Mouse (Mus musculus): ENCODE measurements around the gene Bcl6b. TPM values are rescaled to one million over a fixed set of nuclear protein-coding genes. Genes with fewer than 3 reads are reported as not detected.

Gene Bcl6b
- polyA plus RNA-seq, 1 experiment from 2014 or later: 4.4 TPM

DNA sequence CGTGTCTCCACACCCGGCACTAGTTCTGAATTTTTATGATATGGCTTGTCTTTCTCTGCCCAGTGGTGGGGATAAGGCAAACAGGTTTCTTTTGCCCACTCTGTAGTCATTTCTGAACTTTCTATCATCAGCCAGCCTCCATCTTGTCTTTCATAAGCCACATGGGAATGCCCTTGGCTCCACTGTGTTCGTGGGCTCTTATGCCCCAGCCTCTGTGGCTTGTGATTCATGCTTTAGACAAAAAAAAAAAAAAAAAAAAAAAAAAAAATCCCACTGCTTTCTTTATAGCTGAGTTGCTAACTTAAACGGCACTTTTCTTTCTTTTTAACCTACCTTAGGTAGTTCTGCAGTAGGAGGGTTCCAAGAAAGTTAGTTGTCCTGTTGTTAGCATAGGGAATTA, 37.4 kb downstream of the Bcl6b start:
- ATAC-seq: no peak
- Histone ChIP-seq H3K9ac (ENCODE audit: low read depth, low read length) (no peak overlapping the region), H3K4me2 (replicated peaks; ENCODE audit: low read depth) (no peak overlapping the region), H3K4me1 (replicated peaks; ENCODE audit: control insufficient read depth, insufficient read depth, low read length) (no peaks in the 10 kb centered on the region), H3K27me3 (replicated peaks; ENCODE audit: control insufficient read depth, insufficient read depth, low read length) (no peaks in the 10 kb centered on the region), H3K27ac (ENCODE audit: low read depth, low read length) (no peak overlapping the region), H3K9me3 (ENCODE audit: control insufficient read depth) (no peaks in the 10 kb centered on the region), H3K36me3 (ENCODE audit: control insufficient read depth, insufficient read depth) (no peaks in the 10 kb centered on the region), H3K4me3 (ENCODE audit: low read depth, low read length) (no peak overlapping the region)
- no peak for TF ChIP-seq CTCF (IDR thresholded peaks at IDR 0.05; ENCODE audit: low read depth)
- WGBS: 71% methylated on average over 4 of the region's 4 CpGs

DNA sequence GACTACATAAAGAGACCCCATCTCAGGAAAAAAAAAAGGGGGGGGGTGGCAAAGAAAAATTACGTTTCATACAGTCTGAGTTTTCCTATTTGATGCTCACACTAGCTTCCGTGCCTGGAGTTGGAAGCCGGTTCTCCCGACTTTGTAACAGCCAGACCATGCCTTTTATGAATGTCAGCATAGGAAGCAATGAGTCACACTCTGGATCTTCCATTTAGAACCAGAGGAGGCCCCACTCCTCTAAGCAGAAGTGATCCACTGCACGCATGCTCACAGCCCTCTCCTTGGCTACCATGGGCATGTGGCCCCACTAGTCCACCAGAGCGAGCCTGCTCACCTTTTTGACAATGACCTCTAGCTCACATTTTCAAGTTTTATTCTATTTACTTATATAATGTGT, 38.4 kb downstream of the Bcl6b start:
- TF ChIP-seq CTCF (IDR thresholded peaks at IDR 0.05; ENCODE audit: low read depth): no peak
- Histone ChIP-seq H3K4me1 (replicated peaks; ENCODE audit: control insufficient read depth, insufficient read depth, low read length) (no peaks in the 10 kb centered on the region), H3K27ac (ENCODE audit: low read depth, low read length) (no peak overlapping the region), H3K27me3 (replicated peaks; ENCODE audit: control insufficient read depth, insufficient read depth, low read length) (no peaks in the 10 kb centered on the region), H3K9ac (ENCODE audit: low read depth, low read length) (no peak overlapping the region), H3K36me3 (ENCODE audit: control insufficient read depth, insufficient read depth) (no peaks in the 10 kb centered on the region), H3K4me2 (replicated peaks; ENCODE audit: low read depth) (no peak overlapping the region), H3K4me3 (ENCODE audit: low read depth, low read length) (no peak overlapping the region), H3K9me3 (ENCODE audit: control insufficient read depth) (no peaks in the 10 kb centered on the region)
- no peak for ATAC-seq
- 69% methylated on average over 6 of the region's 6 CpGs for WGBS

DNA sequence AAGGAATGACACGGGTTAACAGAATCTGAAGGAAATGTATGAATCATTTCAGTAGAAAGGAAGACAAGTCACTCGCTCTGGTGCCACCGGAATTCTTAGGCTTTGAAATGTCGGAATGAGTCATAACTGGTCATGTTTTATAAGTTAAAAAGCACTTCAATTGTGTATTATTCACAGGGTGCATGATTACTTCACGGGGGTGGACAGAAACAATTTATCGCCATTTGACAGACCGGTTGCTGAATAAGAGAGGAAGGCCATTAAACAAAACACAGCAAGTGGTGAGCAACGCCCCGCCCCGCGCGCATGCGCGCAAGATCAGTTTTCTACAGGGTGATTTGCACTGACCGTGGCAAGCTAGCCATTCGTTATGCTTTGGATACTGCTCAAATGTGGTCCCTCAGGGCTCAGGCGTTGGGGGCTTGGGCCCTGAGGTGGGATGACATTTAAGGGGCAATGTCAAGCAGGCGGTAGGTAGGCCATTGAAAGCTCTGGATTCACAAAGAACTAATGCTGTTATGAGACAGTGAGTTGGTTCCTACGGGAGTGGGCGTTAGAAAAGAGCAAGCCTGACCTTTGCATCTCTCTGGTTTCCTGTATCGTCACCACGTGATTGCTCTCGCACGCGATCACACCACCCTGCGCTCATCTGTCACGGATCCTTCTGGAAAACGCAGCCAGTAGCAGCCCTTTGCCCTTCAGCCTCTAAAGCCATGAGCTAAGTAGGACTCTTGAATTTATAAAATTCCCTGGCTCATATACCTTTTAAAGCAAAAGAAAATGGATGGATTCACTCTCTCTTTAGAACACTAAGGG, 40.1 kb downstream of the Bcl6b start:
- H3K27me3 ChIP-seq (replicated peaks; ENCODE audit: control insufficient read depth, insufficient read depth, low read length): no peaks in the 10 kb centered on the region
- no peak overlapping the region for H3K4me2 ChIP-seq (replicated peaks; ENCODE audit: low read depth)
- H3K9ac ChIP-seq (ENCODE audit: low read depth, low read length): no peak overlapping the region
- no peak overlapping the region for H3K27ac ChIP-seq (ENCODE audit: low read depth, low read length)
- H3K36me3 ChIP-seq (ENCODE audit: control insufficient read depth, insufficient read depth): no peaks in the 10 kb centered on the region
- no peaks in the 10 kb centered on the region for H3K9me3 ChIP-seq (ENCODE audit: control insufficient read depth)
- no peak overlapping the region for H3K4me3 ChIP-seq (ENCODE audit: low read depth, low read length)
- ATAC-seq: no peak
- 84% methylated on average over 28 of the region's 28 CpGs for WGBS
- no peaks in the 10 kb centered on the region for H3K4me1 ChIP-seq (replicated peaks; ENCODE audit: control insufficient read depth, insufficient read depth, low read length)
- no peak for TF ChIP-seq CTCF (IDR thresholded peaks at IDR 0.05; ENCODE audit: low read depth)

GRCm38 (mm10) chr11:70185120-70185519, 44.5 kb downstream of the Bcl6b start:
- no peak overlapping the region for H3K27ac ChIP-seq (ENCODE audit: low read depth, low read length)
- ATAC-seq: no peak
- H3K9me3 ChIP-seq (ENCODE audit: control insufficient read depth): no peaks in the 10 kb centered on the region
- TF ChIP-seq CTCF (IDR thresholded peaks at IDR 0.05; ENCODE audit: low read depth): no peak
- 50% methylated on average over 7 of the region's 7 CpGs for whole genome bisulfite sequencing
- H3K9ac ChIP-seq (ENCODE audit: low read depth, low read length): no peak overlapping the region
- H3K36me3 ChIP-seq (ENCODE audit: control insufficient read depth, insufficient read depth): no peaks in the 10 kb centered on the region
- H3K4me3 ChIP-seq (ENCODE audit: low read depth, low read length): no peak overlapping the region
- H3K27me3 ChIP-seq (replicated peaks; ENCODE audit: control insufficient read depth, insufficient read depth, low read length): no peaks in the 10 kb centered on the region
- H3K4me1 ChIP-seq (replicated peaks; ENCODE audit: control insufficient read depth, insufficient read depth, low read length): no peaks in the 10 kb centered on the region
- H3K4me2 ChIP-seq (replicated peaks; ENCODE audit: low read depth): no peak overlapping the region

DNA sequence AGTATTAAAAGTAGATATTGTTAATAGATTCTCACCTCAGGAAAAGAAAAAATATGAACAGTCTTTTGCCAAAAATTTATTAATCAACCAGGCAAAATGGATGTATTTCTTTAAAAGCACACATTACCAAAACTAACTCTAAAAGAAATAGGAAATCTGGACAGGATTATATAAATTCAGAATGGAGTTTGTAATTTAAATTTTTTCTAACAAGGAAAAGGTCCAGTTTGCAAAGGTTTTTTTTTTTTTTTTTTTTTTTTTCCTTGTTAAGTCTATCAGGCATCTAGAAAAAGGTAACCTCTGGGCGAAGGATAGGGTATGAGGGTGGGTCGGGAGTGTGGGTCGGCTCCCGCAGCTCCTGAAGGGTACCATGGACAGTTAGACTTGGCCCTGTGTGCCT, 49.1 kb downstream of the Bcl6b start:
- Histone ChIP-seq H3K9ac (ENCODE audit: low read depth, low read length) (no peak overlapping the region), H3K9me3 (ENCODE audit: control insufficient read depth) (no peaks in the 10 kb centered on the region), H3K4me1 (replicated peaks; ENCODE audit: control insufficient read depth, insufficient read depth, low read length) (no peaks in the 10 kb centered on the region), H3K27me3 (replicated peaks; ENCODE audit: control insufficient read depth, insufficient read depth, low read length) (no peaks in the 10 kb centered on the region), H3K4me2 (replicated peaks; ENCODE audit: low read depth) (no peak overlapping the region), H3K27ac (ENCODE audit: low read depth, low read length) (no peak overlapping the region), H3K4me3 (ENCODE audit: low read depth, low read length) (no peak overlapping the region), H3K36me3 (ENCODE audit: control insufficient read depth, insufficient read depth) (no peaks in the 10 kb centered on the region)
- no peak for TF ChIP-seq CTCF (IDR thresholded peaks at IDR 0.05; ENCODE audit: low read depth)
- 98% methylated on average over 4 of the region's 4 CpGs for WGBS
- no peak for ATAC-seq

DNA sequence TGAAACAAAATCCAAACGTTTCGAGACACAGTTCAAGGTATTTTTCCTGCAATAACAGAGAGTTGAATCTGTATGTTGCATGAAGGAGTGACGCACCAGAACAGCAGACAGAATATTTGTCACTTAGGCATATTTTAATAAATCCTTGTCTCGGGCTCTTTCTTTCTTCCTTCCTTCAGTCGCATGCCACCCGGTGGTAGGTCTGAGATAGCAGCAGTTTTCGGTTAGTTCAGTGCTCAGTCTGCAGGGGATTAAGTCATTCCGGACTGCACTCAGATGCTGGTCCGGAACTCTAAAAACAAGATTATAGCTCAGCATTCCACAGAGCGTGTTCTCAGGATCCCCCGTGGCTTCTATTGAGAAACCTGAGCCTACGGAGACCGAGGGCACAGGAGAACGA, 50.2 kb downstream of the Bcl6b start:
- no peak overlapping the region for H3K27ac ChIP-seq (ENCODE audit: low read depth, low read length)
- no peaks in the 10 kb centered on the region for H3K9me3 ChIP-seq (ENCODE audit: control insufficient read depth)
- ATAC-seq: no peak
- H3K9ac ChIP-seq (ENCODE audit: low read depth, low read length): no peak overlapping the region
- 36% methylated on average over 14 of the region's 14 CpGs for WGBS
- no peak overlapping the region for H3K4me2 ChIP-seq (replicated peaks; ENCODE audit: low read depth)
- H3K27me3 ChIP-seq (replicated peaks; ENCODE audit: control insufficient read depth, insufficient read depth, low read length): no peaks in the 10 kb centered on the region
- H3K4me1 ChIP-seq (replicated peaks; ENCODE audit: control insufficient read depth, insufficient read depth, low read length): no peaks in the 10 kb centered on the region
- no peaks in the 10 kb centered on the region for H3K36me3 ChIP-seq (ENCODE audit: control insufficient read depth, insufficient read depth)
- peak; percentile 63 for TF ChIP-seq CTCF (IDR thresholded peaks at IDR 0.05; ENCODE audit: low read depth)
- H3K4me3 ChIP-seq (ENCODE audit: low read depth, low read length): no peak overlapping the region
